Mouse (Mus musculus) megakaryocyte-erythroid progenitor cell, adult 5-6 weeks (primary cell): ENCODE data around the gene Vtcn1. TPM values are rescaled to one million over a fixed set of nuclear protein-coding genes. Genes with fewer than 3 reads are reported as not detected.

ENCODE experiments used
- ATAC-seq: replicated peaks from 2 replicates; pipeline ENCODE4 v1.8.0; 2016; ENCODE audit warnings: mild to moderate bottlenecking, inconsistent platforms; ENCODE audit not compliant: severe bottlenecking, poor library complexity, low FRiP score, low TSS enrichment
- total RNA-seq, 2 experiments: library from RNA; stranded (forward) in 1 of 2; stranded (reverse) in 1 of 2; fragments of 200-1000, 215-1000 nt in 1 of 2; fragments of >200 nt in 1 of 2; fragmentation: Nextera tagmentation in 1 of 2; gene quantifications; 2 replicates each; pipeline ENCODE4 v1.2.3; 2014 to 2017

Gene Vtcn1
- total RNA-seq, 2 experiments from 2014 or later = not detected

- ATAC-seq = no peak
These were observed 23.1 kb downstream of the Vtcn1 start for GRCm38 (mm10) chr3:100848348-100848747.

DNA sequence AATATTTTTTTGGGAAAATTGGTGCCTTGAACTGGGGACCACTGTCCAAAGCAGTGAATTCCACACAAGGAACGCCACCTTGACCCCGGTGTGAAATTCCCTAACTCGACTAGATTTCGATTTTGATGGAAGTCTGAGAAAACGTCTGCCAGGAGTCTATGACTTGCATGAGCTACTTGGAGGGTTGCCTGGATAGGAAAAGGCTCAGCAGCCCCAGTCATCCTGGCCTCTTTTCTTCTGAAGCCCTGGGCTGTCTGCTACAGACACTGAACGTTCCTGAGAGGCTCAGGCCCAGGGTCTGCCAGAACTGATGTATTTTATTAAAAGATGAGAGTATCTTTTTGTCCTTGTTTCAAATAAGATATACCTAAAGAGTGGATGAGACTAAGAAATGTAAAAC lies 25.2 kb downstream of the Vtcn1 start:
- no peak for ATAC-seq

GRCm38 (mm10) chr3:100856050-100856815 lies 31.0 kb downstream of the Vtcn1 start:
- no peak for ATAC-seq

GRCm38 (mm10) chr3:100857139-100857538 lies 31.9 kb downstream of the Vtcn1 start:
- ATAC-seq = no peak

DNA sequence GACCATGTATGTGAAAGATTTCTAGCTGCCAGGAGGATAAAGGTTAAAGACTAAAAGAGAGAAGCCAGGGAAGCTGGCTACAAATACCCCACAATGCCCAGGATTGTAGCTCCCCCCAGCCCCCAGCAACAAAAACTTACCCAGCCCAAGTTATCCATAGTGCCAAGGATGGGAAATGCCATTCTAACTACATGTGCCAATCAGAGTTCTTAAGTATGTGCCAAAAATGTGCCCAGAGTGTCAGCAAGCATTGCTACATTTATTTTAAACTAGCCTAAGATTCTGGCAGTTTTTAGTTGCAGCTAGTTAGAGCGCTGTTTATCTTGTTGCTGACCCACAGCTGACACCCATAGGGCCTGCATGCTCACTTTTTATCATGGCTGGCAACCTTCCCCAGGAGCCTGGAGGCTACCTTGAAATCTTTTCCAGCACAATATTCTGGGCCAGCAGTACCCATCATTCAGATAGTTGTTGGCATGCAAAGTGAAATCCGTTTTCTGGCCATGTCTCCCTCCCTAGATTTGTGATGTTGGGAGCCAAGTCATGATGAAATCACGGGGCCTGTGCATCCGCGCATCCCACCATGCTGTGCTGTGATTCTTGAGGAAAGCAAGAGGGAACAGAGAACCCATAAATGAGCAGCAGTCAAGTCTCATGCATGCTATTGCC lies 33.2 kb downstream of the Vtcn1 start:
- no peak for ATAC-seq

- no peak for ATAC-seq
These were observed 36.3 kb downstream of the Vtcn1 start for GRCm38 (mm10) chr3:100861307-100862303.

DNA sequence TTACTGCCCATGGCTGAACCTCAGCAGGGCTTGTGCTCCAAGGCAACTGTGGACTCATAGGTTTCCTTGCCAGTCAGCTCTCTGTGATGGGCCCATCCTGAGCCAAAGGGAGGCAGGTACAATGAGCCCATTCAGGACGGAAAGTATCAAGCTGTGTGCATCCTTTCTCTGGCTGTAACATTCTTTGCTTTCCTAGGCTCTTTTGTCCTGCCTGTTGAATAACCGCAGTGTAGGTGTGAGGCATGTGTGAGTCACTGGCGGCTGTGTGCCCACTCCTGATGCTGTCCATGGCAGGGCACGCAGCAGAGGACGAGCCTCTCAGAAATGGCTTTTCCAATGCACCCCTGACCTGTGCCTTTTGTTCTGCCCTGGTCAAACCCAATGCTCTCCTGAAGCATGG lies 41.7 kb downstream of the Vtcn1 start:
- ATAC-seq = no peak

GRCm38 (mm10) chr3:100877057-100877456 lies 51.8 kb downstream of the Vtcn1 start:
- ATAC-seq = no peak

- ATAC-seq = no peak
These were observed 56.1 kb downstream of the Vtcn1 start for GRCm38 (mm10) chr3:100881403-100881802.

- no peak for ATAC-seq
These were observed 56.8 kb downstream of the Vtcn1 start for GRCm38 (mm10) chr3:100881843-100882634.

DNA sequence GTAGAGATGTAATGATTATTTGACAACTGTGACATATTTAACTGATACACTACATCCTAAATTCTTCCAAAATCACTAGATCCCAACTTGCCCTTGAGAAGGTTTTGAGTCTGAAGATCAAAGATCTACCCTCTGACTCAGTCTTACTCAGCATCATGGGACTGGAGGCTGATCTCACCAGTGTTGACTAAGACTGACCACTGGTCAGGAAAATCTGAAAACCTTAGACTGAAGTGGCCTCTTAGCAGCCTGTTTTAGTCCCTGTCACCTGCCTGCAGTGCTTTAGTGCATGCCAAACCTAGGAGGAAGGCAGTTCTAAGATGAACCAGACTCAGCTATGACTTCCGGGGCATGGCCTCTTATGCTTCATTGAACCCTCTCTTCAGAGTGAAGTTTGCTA lies 64.0 kb downstream of the Vtcn1 start:
- ATAC-seq = no peak

GRCm38 (mm10) chr3:100890406-100890805 lies 65.1 kb downstream of the Vtcn1 start:
- ATAC-seq = no peak

DNA sequence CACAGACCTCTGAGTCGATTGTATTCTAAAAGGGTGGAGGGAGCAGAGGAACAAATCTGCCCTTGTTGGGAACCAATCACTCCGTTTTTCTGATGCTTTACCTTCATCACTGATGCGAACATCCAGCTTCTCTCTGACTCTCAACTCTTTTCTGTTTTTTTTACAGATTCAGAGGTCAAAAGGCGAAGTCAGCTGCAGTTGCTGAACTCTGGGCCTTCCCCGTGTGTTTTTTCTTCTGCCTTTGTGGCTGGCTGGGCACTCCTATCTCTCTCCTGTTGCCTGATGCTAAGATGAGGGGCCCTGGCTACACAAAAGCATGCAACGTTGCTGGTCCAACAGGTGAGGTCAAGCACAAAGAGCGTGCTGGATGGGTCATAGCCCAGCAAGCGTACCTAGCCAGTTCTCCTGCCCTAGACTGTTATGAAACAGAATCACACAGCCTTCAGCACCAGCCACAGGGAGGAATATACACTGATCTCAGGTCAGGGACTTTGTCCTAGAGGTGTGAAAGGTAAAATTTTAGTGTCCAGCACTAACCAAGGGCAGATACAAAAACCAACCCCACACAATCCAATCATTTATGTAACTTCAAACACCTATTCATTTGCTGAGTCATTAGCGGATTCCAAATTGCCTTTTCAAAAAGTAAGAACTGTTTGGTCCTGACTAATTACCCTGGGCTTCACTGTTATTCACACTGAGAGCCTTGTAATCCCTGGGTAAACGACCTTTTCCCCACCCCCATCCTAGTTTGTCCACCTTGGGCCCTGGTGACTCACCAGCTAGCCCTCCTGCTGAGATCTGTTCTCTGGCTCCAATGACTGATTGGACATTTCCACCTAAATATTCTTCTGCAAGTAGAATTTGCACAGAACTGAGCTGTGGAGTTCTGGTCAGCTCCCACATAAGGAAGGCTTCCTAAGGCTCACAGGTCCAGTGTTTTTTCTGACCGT lies 67.4 kb downstream of the Vtcn1 start:
- no peak for ATAC-seq

GRCm38 (mm10) chr3:100895500-100895899 lies 70.2 kb downstream of the Vtcn1 start:
- no peak for ATAC-seq

DNA sequence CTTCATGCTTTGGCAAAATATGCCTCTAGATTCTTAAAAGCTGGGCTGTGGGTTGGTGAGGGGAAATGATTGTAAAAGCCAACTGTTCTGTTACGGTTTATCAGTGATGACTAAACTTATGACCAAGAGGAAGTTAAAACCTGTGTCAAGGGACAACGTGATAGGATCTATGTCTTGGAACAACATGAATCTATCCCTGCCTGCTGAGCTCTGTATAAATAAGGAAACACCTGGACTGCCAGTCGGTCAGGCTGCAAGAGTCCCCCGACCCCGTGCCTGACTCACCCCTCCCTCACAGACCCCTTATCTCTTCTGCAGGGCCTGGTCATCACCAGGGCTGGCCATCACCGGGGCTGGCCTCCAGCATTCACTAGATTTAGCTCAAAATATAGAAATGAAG lies 80.9 kb downstream of the Vtcn1 start:
- no peak for ATAC-seq

GRCm38 (mm10) chr3:100906916-100907315 lies 81.7 kb downstream of the Vtcn1 start:
- 0 out of 2 replicates have a peak, but pooled peaks have one; percentile 34 for ATAC-seq

- no peak for ATAC-seq
These were observed 83.3 kb downstream of the Vtcn1 start for GRCm38 (mm10) chr3:100908594-100908993.

GRCm38 (mm10) chr3:100910621-100911020 lies 85.4 kb downstream of the Vtcn1 start:
- ATAC-seq = no peak
